Mouse (Mus musculus): ENCODE data around the gene 2510009E07Rik. TPM values are rescaled to one million over a fixed set of nuclear protein-coding genes. Genes with fewer than 3 reads are reported as not detected.
"Not testable (repeated sequence)": the region's sequence is repeated elsewhere in the genome, so short reads cannot be mapped to it uniquely, and the experiment has no call there.

The 2510009E07Rik gene
- polyA plus RNA-seq, 1 experiment from 2014 or later = 12.7 TPM

GRCm38 (mm10) chr16:21702314-21702690, 7.8 kb upstream of the 2510009E07Rik start:
- Histone ChIP-seq H3K27ac (replicated peaks) (no peak overlapping the region; the same call in 1 of the 2 replicates), H3K4me1 (peaks cover 20% of the 10 kb centered on the region), H3K27me3 (replicated peaks; ENCODE audit: low read depth, poor library complexity, severe bottlenecking) (no peaks in the 10 kb centered on the region), H3K9me3 (peaks cover 15% of the 10 kb centered on the region; the same call in 1 of the 2 replicates), H3K36me3 (replicated peaks) (no peaks in the 10 kb centered on the region), H3K4me3 (peak overlapping the region; percentile 23; the same call in 1 of the 2 replicates)
- whole genome bisulfite sequencing = 11% methylated on average over 3 of the region's 3 CpGs
- DNase-seq (ENCODE audit: low spot score) = peak; percentile 31

GRCm38 (mm10) chr16:21701611-21702313, 7.3 kb upstream of the 2510009E07Rik start:
- peak; percentile 46 for DNase-seq (ENCODE audit: low spot score)
- 22% methylated on average over 10 of the region's 10 CpGs for WGBS

GRCm38 (mm10) chr16:21698136-21698535, 3.7 kb upstream of the 2510009E07Rik start:
- no peak for DNase-seq (ENCODE audit: low spot score)
- Histone ChIP-seq H3K36me3 (replicated peaks) (no peaks in the 10 kb centered on the region), H3K27me3 (replicated peaks; ENCODE audit: low read depth, poor library complexity, severe bottlenecking) (peaks cover 19% of the 10 kb centered on the region), H3K9me3 (peaks cover 15% of the 10 kb centered on the region; the same call in 1 of the 2 replicates), H3K4me3 (no peak overlapping the region), H3K27ac (replicated peaks) (no peak overlapping the region), H3K4me1 (peaks cover 30% of the 10 kb centered on the region)
- WGBS = 78% methylated on average over 3 of the region's 3 CpGs

More at GRCm38 (mm10) chr16:21701611-21702313, 7.3 kb upstream of the 2510009E07Rik start:
- Histone ChIP-seq H3K27me3 (replicated peaks; ENCODE audit: low read depth, poor library complexity, severe bottlenecking) (0 out of 2 replicates have a peak, but pooled peaks cover under 1% of the 10 kb centered on the region), H3K27ac (replicated peaks) (no peak overlapping the region), H3K4me1 (peaks cover 20% of the 10 kb centered on the region), H3K36me3 (replicated peaks) (no peaks in the 10 kb centered on the region), H3K9me3 (peaks cover 15% of the 10 kb centered on the region; the same call in 1 of the 2 replicates), H3K4me3 (peak overlapping the region; percentile 23; the same call in 1 of the 2 replicates)

- DNase-seq (ENCODE audit: low spot score) = no peak
- peaks cover 31% of the 10 kb centered on the region for H3K27me3 ChIP-seq (replicated peaks; ENCODE audit: low read depth, poor library complexity, severe bottlenecking)
- H3K36me3 ChIP-seq (replicated peaks) = no peaks in the 10 kb centered on the region
- peaks cover 27% of the 10 kb centered on the region for H3K4me1 ChIP-seq
- 77% methylated on average over 9 of the region's 9 CpGs for WGBS
- H3K9me3 ChIP-seq = peaks cover 15% of the 10 kb centered on the region; the same call in 1 of the 2 replicates
- H3K27ac ChIP-seq (replicated peaks) = no peak overlapping the region
- H3K4me3 ChIP-seq = no peak overlapping the region
Observed at GRCm38 (mm10) chr16:21696946-21697345, 2.5 kb upstream of the 2510009E07Rik start.

- 4% methylated on average over 12 of the region's 12 CpGs for WGBS
- H3K4me3 ChIP-seq = peak overlapping the region; percentile 82
- H3K27me3 ChIP-seq (replicated peaks; ENCODE audit: low read depth, poor library complexity, severe bottlenecking) = peaks cover 39% of the 10 kb centered on the region
- H3K9me3 ChIP-seq = peaks cover 3% of the 10 kb centered on the region; the same call in 1 of the 2 replicates
- H3K36me3 ChIP-seq (replicated peaks) = no peaks in the 10 kb centered on the region
- peak; percentile 65 for DNase-seq (ENCODE audit: low spot score)
- H3K4me1 ChIP-seq = peaks cover 23% of the 10 kb centered on the region
- H3K27ac ChIP-seq (replicated peaks) = peak overlapping the region; percentile 90; the same call in 1 of the 2 replicates
Observed at GRCm38 (mm10) chr16:21695242-21695578, 745 bp upstream of the 2510009E07Rik start.

- Histone ChIP-seq H3K27ac (replicated peaks) (peak overlapping the region; percentile 90), H3K9me3 (no peaks in the 10 kb centered on the region)
- under 1% methylated on average over 45 of the region's 45 CpGs for WGBS
Observed at GRCm38 (mm10) chr16:21693981-21694462, 443 bp downstream of the 2510009E07Rik start.

GRCm38 (mm10) chr16:21690216-21690755, 4.2 kb downstream of the 2510009E07Rik start:
- Histone ChIP-seq H3K4me3 (no peak overlapping the region), H3K27me3 (replicated peaks; ENCODE audit: low read depth, poor library complexity, severe bottlenecking) (peaks cover 24% of the 10 kb centered on the region)

More at GRCm38 (mm10) chr16:21693981-21694462, 443 bp downstream of the 2510009E07Rik start:
- Histone ChIP-seq H3K4me3 (peak overlapping the region; percentile 82), H3K27me3 (replicated peaks; ENCODE audit: low read depth, poor library complexity, severe bottlenecking) (peaks cover 39% of the 10 kb centered on the region), H3K4me1 (peaks cover 23% of the 10 kb centered on the region), H3K36me3 (replicated peaks) (no peaks in the 10 kb centered on the region)
- DNase-seq (ENCODE audit: low spot score) = peak; percentile 70

GRCm38 (mm10) chr16:21689141-21689540, 5.3 kb downstream of the 2510009E07Rik start:
- WGBS = 89% methylated on average over 5 of the region's 5 CpGs
- H3K4me1 ChIP-seq = peaks cover 8% of the 10 kb centered on the region
- H3K27me3 ChIP-seq (replicated peaks; ENCODE audit: low read depth, poor library complexity, severe bottlenecking) = peaks cover 23% of the 10 kb centered on the region
- DNase-seq (ENCODE audit: low spot score) = no peak
- no peaks in the 10 kb centered on the region for H3K9me3 ChIP-seq
- H3K27ac ChIP-seq (replicated peaks) = no peak overlapping the region
- H3K4me3 ChIP-seq = no peak overlapping the region
- peaks cover 4% of the 10 kb centered on the region; the same call in 1 of the 2 replicates for H3K36me3 ChIP-seq (replicated peaks)

More at GRCm38 (mm10) chr16:21690216-21690755, 4.2 kb downstream of the 2510009E07Rik start:
- H3K9me3 ChIP-seq = no peaks in the 10 kb centered on the region
- H3K4me1 ChIP-seq = peaks cover 20% of the 10 kb centered on the region
- no peak overlapping the region for H3K27ac ChIP-seq (replicated peaks)
- H3K36me3 ChIP-seq (replicated peaks) = peaks cover 4% of the 10 kb centered on the region; the same call in 1 of the 2 replicates
- no peak for DNase-seq (ENCODE audit: low spot score)
- WGBS = 35% methylated on average over 5 of the region's 5 CpGs

GRCm38 (mm10) chr16:21687406-21687805, 7.1 kb downstream of the 2510009E07Rik start:
- no peak overlapping the region for H3K4me3 ChIP-seq
- no peaks in the 10 kb centered on the region for H3K4me1 ChIP-seq
- no peak for DNase-seq (ENCODE audit: low spot score)
- peaks cover 10% of the 10 kb centered on the region for H3K36me3 ChIP-seq (replicated peaks)
- H3K9me3 ChIP-seq = no peaks in the 10 kb centered on the region
- WGBS = 89% methylated on average over 5 of the region's 5 CpGs
- no peak overlapping the region for H3K27ac ChIP-seq (replicated peaks)
- H3K27me3 ChIP-seq (replicated peaks; ENCODE audit: low read depth, poor library complexity, severe bottlenecking) = peaks cover 13% of the 10 kb centered on the region

GRCm38 (mm10) chr16:21676791-21677190, 17.7 kb downstream of the 2510009E07Rik start:
- Histone ChIP-seq H3K27ac (replicated peaks) (no peak overlapping the region), H3K36me3 (replicated peaks) (peaks cover 9% of the 10 kb centered on the region), H3K4me1 (no peaks in the 10 kb centered on the region), H3K4me3 (no peak overlapping the region), H3K9me3 (no peaks in the 10 kb centered on the region), H3K27me3 (replicated peaks; ENCODE audit: low read depth, poor library complexity, severe bottlenecking) (no peaks in the 10 kb centered on the region)
- 88% methylated on average over 7 of the region's 7 CpGs for WGBS
- no peak for DNase-seq (ENCODE audit: low spot score)

GRCm38 (mm10) chr16:21673651-21674050, 20.8 kb downstream of the 2510009E07Rik start:
- 92% methylated on average over 1 of the region's 1 CpGs for WGBS
- not testable (repeated sequence) for H3K4me1 ChIP-seq; H3K9me3 ChIP-seq; H3K36me3 ChIP-seq (replicated peaks); H3K4me3 ChIP-seq; DNase-seq (ENCODE audit: low spot score); H3K27ac ChIP-seq (replicated peaks); H3K27me3 ChIP-seq (replicated peaks; ENCODE audit: low read depth, poor library complexity, severe bottlenecking)

- H3K4me1 ChIP-seq; H3K9me3 ChIP-seq; H3K36me3 ChIP-seq (replicated peaks): not testable (repeated sequence)
Observed at GRCm38 (mm10) chr16:21673046-21673445, 21.4 kb downstream of the 2510009E07Rik start.

More at GRCm38 (mm10) chr16:21673046-21673445, 21.4 kb downstream of the 2510009E07Rik start:
- not testable (repeated sequence) for H3K4me3 ChIP-seq; DNase-seq (ENCODE audit: low spot score); H3K27ac ChIP-seq (replicated peaks); H3K27me3 ChIP-seq (replicated peaks; ENCODE audit: low read depth, poor library complexity, severe bottlenecking)
